Mouse (Mus musculus): Measurements from ENCODE around the gene Dock2.

- TF ChIP-seq POLR2A (IDR thresholded peaks at IDR 0.05; ENCODE audit: low read depth, low read length) (no peak), CTCF (IDR thresholded peaks at IDR 0.05; ENCODE audit: borderline replicate concordance, insufficient read depth, low read length) (no peak)
Observed at GRCm38 (mm10) chr11:34344310-34344709, 439.4 kb downstream of the Dock2 start.

All from embryonic fibroblast, embryonic 13.5 days (primary cell).